Mouse (Mus musculus): ENCODE results near the gene Tmem115. TPM values are rescaled to one million over a fixed set of nuclear protein-coding genes. Genes with fewer than 3 reads are reported as not detected.

Gene Tmem115
- 43.7 and 54.5 TPM in 2 replicates for polyA plus RNA-seq (2015; fragmentation: Nextera tagmentation; extraction: Ambion mirVana)

GRCm38 (mm10) chr9:107533791-107534407 is at the start of gene Tmem115:
Gene Tmem115 (plus strand): TSS chr9:107533945.

DNA sequence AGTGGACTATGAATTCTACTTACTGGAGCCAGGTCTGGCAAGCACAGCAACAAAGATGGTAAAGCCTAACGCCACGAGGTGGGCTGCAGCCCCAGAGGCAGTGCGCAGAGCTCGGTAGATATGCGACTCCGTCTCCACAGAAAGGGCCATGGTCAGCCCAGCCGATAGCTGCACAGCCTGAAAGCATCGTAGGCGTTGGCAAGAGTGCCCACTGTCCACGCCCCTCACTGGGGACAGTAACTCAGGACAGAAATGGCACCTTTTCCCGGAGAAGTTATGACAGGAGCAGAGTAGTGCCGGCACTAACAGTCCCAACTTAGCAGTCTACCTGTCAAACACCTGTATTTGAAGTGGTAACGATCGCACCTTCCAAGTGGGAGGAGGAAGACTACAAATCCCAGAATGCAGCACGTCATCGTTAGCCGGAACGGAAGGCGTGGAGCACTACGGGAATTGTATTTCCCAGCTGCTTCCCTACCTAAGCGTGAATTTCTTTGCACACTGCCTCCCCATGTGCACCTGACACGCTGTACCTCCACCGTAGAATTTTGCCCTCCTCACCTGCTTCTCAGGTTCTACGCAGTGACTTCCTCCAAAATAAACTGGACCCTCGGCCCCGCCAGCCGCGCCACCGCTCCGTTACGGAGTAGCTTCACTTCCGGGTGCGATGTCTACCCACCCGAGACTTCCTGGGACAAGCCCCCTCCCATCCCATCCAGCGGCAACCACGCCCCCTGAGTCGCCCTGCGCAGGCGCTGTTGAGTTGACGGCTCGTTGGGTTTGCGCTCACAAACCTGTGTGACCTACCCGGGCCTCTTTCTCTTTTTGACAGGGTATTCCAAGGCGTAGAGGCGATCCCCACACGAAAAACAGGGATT is 8.0 kb downstream of the Tmem115 start, which contains the start of the genes Cyb561d2 and Nprl2:
Gene Cyb561d2, minus strand, starts transcription at position 720 of the 878 bp plus-strand sequence.
Gene Nprl2, plus strand, starts transcription at position 753 of the 878 bp plus-strand sequence.

DNA sequence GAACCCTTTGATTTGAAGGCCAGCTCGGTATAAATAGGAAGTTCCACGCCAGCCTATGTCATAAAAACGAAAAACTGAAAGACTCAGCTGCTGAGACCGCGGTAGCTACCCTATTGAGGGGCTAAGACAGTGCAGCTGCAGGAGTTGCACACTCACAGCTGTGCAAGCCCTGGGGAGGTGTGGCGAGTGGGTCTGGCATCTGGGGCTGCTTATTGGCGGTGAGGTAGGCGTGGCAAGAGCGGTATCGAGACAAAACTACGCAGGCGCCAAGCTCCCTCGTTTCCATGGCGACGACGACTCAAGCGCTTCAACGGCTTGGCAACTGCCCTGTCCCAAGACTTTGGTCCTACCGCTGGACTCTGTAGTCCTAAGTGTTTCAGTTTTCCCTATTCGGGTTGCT is 13.3 kb downstream of the Tmem115 start, which contains the start of gene Zmynd10:
Gene Zmynd10, plus strand, starts transcription at position 273 of the 400 bp plus-strand sequence.

DNA sequence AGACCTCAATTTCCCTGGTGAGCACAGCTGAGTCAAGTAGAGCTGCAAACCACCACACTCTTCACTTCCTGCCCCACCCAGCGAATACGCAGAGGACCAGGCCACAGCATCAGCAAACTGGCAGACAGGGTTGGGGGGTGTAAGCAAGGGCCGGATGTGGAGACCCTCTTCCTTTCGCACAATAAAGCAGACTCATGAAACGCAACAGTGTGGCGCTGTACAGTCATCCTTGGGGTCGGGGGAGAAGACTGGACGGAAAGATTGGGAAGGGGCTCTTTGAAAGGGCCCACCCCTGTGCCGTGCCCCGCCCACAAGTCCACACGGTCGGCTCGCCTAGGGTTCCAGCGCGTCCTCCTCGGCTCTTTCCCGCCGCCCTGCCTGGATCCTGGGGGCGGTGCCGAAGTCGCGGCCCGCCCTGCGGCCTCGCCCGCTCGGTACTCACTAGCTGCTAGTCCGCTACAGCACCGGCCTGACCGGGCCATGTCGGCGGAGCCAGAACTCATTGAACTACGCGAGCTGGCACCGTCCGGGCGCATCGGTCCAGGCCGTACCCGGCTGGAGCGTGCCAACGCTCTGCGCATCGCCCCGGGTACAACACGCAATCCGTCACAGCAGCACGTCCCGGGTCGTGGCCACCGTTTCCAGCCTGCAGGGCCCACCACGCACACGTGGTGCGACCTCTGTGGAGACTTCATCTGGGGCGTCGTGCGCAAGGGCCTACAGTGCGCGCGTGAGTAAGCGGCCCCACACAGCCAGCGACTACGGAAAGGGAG is 17.6 kb downstream of the Tmem115 start, which contains the start of gene Rassf1:
Gene Rassf1, plus strand, starts transcription at position 439 of the 773 bp plus-strand sequence.

GRCm38 (mm10) chr9:107563029-107563581 is 29.4 kb downstream of the Tmem115 start, which contains the start of gene Tusc2:
Gene Tusc2 (plus strand): TSS chr9:107563255.

DNA sequence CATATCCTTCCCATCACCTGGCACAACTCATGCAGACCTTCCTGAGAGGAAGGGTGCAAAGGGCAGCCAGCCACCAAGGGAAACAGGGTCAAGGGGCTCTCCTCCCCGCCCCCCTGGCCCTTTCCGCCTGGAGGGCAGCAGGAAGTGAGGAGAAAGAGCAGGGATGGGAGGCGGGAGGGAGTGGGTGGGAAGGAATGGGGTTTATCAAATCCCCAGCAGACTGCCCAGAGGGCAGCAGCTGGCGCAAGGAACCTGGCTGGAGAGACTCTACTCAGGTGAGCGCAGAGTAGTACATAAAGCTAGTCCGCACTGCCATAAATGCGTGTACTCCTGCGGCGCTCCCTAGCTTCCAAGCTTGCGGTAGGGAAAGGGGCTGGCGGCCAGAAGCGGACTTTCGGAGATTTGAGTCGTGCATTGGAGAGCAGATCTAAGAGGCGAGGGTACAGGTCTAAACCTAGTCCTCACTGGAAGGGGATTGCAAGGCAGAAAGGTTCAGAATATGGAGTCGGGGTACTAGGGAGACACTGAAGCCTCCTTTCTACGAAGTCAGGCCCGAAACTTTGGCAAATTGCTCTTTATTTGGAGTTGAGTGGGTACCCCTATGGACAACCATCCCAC is 34.1 kb downstream of the Tmem115 start, which contains the start of gene Hyal2:
Gene Hyal2, plus strand, starts transcription at position 244 of the 618 bp plus-strand sequence.

GRCm38 (mm10) chr9:107576357-107577107 is 42.8 kb downstream of the Tmem115 start, which contains the start of gene Hyal1:
Gene Hyal1 (plus strand): TSS chr9:107576927.

GRCm38 (mm10) chr9:107578587-107578986 is 44.8 kb downstream of the Tmem115 start, which contains the start of gene Naa80:
Gene Naa80 (plus strand): TSS chr9:107578887.

DNA sequence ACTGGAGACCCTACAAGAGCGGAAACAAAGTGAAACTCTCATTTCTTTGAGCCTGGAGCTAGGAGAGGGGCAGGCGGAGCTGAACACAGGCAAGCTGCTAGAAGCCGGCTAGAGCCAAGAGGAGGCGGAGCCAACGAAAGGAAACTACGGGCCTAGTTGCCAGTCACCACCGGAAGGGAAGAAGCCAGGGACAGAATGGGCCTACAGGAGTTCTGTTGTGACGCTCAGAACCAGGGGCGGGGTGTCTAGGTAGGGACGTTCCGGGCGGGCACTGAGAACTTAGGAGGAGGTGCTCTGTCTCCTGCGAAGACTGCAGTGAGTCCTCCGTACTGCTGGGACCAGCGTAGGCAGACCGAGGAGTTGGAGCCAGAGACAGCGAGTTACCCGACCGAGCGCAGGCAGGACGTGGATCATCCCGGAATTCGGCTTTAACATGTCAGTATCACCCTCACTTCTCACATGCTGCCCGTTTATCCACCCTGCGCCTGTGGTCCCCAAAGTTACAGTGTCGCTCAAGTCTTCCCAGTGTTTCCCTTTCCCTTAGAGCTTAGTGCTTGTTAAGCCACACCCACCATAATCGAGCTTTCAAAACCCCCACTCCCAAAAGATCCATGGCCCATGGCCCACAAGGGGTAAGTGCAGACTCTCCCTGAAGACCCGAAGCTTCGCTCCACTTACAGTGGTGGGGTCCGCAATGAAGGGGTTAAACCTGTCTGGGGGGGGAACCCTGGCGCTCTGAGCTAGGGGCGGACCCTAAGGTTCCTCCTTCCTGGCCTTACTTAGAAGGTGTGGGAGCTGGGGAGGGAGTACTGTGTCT is 47.0 kb downstream of the Tmem115 start, which contains the start of gene Hyal3:
Gene Hyal3, plus strand, starts transcription at position 318 of the 817 bp plus-strand sequence.

GRCm38 (mm10) chr9:107586974-107587832 is 53.5 kb downstream of the Tmem115 start, which contains the start of gene Ifrd2:
Gene Ifrd2 (plus strand): TSS chr9:107587642.

Other genes with a start within 250 kb of the Tmem115 start
- gene Mapkapk3, start 244.1 kb upstream of the Tmem115 start, polyA plus RNA-seq (2015; fragmentation: Nextera tagmentation; extraction: Ambion mirVana), result 5.7 and 15.0 TPM in 2 replicates
- gene Cish, start 237.9 kb upstream of the Tmem115 start, polyA plus RNA-seq (2015; fragmentation: Nextera tagmentation; extraction: Ambion mirVana), result 17.3 and 18.5 TPM in 2 replicates
- gene Hemk1, start 195.6 kb upstream of the Tmem115 start, polyA plus RNA-seq (2015; fragmentation: Nextera tagmentation; extraction: Ambion mirVana), result 8.4 and 10.8 TPM in 2 replicates
- gene 6430571L13Rik, start 193.3 kb upstream of the Tmem115 start, polyA plus RNA-seq (2015; fragmentation: Nextera tagmentation; extraction: Ambion mirVana), result 0.44 and 0.86 TPM in 2 replicates
- 0.35 and 0.52 TPM in 2 replicates for gene Cacna2d2, start 134.3 kb upstream of the Tmem115 start, polyA plus RNA-seq (2015; fragmentation: Nextera tagmentation; extraction: Ambion mirVana)
- 40.5 and 46.6 TPM in 2 replicates for gene Cyb561d2, start 8.2 kb downstream of the Tmem115 start, polyA plus RNA-seq (2015; fragmentation: Nextera tagmentation; extraction: Ambion mirVana)
- 25.7 and 33.2 TPM in 2 replicates for gene Nprl2, start 8.3 kb downstream of the Tmem115 start, polyA plus RNA-seq (2015; fragmentation: Nextera tagmentation; extraction: Ambion mirVana)
- gene Zmynd10, start 13.4 kb downstream of the Tmem115 start, polyA plus RNA-seq (2015; fragmentation: Nextera tagmentation; extraction: Ambion mirVana), result 0.87 and 0.88 TPM in 2 replicates
- gene Rassf1, start 17.6 kb downstream of the Tmem115 start, polyA plus RNA-seq (2015; fragmentation: Nextera tagmentation; extraction: Ambion mirVana), result 34.4 and 42.2 TPM in 2 replicates
- gene Tusc2, start 29.3 kb downstream of the Tmem115 start, polyA plus RNA-seq (2015; fragmentation: Nextera tagmentation; extraction: Ambion mirVana), result 63.2 and 71.2 TPM in 2 replicates
- gene Hyal2, start 34.0 kb downstream of the Tmem115 start, polyA plus RNA-seq (2015; fragmentation: Nextera tagmentation; extraction: Ambion mirVana), result 46.1 and 48.2 TPM in 2 replicates
- 2.8 and 4.5 TPM in 2 replicates for gene Hyal1, start 43.0 kb downstream of the Tmem115 start, polyA plus RNA-seq (2015; fragmentation: Nextera tagmentation; extraction: Ambion mirVana)
- 13.4 and 16.0 TPM in 2 replicates for gene Naa80, start 44.9 kb downstream of the Tmem115 start, polyA plus RNA-seq (2015; fragmentation: Nextera tagmentation; extraction: Ambion mirVana)
- gene Hyal3, start 46.9 kb downstream of the Tmem115 start, polyA plus RNA-seq (2015; fragmentation: Nextera tagmentation; extraction: Ambion mirVana), result 0.85 and 1.5 TPM in 2 replicates
- gene Ifrd2, start 53.7 kb downstream of the Tmem115 start, polyA plus RNA-seq (2015; fragmentation: Nextera tagmentation; extraction: Ambion mirVana), result 20.0 and 31.8 TPM in 2 replicates
- 8.3 and 8.7 TPM in 2 replicates for gene Sema3b, start 75.3 kb downstream of the Tmem115 start, polyA plus RNA-seq (2015; fragmentation: Nextera tagmentation; extraction: Ambion mirVana)
- 258 and 304 TPM in 2 replicates for gene Gnai2, start 101.4 kb downstream of the Tmem115 start, polyA plus RNA-seq (2015; fragmentation: Nextera tagmentation; extraction: Ambion mirVana)
- 5.0 TPM in 2 replicates for gene Slc38a3, start 135.6 kb downstream of the Tmem115 start, polyA plus RNA-seq (2015; fragmentation: Nextera tagmentation; extraction: Ambion mirVana)
- 0.40 and 1.9 TPM in 2 replicates for gene Gnat1, start 145.8 kb downstream of the Tmem115 start, polyA plus RNA-seq (2015; fragmentation: Nextera tagmentation; extraction: Ambion mirVana)
- 5.7 and 6.2 TPM in 2 replicates for gene Sema3f, start 176.5 kb downstream of the Tmem115 start, polyA plus RNA-seq (2015; fragmentation: Nextera tagmentation; extraction: Ambion mirVana)
- 54.4 and 75.5 TPM in 2 replicates for gene Rbm5, start 237.1 kb downstream of the Tmem115 start, polyA plus RNA-seq (2015; fragmentation: Nextera tagmentation; extraction: Ambion mirVana)